Mouse (Mus musculus): ENCODE data around the gene Rreb1.

The Rreb1 gene

DNA sequence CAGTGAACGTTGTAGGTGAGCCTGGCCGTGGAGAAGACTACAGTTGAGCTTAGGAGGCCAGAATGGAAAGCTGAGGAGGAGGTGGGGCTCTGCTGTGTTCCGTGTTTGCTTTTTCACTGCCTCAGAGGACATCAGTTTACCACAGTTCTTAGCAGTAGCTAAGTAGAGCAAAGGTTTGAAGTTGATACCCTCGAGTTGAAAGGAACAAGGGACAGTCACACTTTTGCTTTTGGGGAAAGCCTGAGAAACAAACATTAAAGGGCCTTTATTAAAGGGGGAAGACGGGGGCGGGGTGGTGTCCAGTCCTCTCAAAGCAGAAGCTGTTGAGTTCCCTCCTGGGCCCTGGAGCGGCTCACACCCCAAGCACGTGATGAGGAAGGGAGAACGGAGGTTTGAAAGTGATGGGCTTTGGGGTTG lies 1.1 kb downstream of the Rreb1 start:
- peak; percentile 32 to 61 for DNase-seq

GRCm38 (mm10) chr13:37781557-37781956 lies 3.4 kb downstream of the Rreb1 start:
- DNase-seq = no peak

- no peak for DNase-seq
These were observed 3.9 kb downstream of the Rreb1 start for GRCm38 (mm10) chr13:37782144-37782543.

- no peak for DNase-seq
These were observed 5.5 kb downstream of the Rreb1 start for GRCm38 (mm10) chr13:37783676-37784075.

DNA sequence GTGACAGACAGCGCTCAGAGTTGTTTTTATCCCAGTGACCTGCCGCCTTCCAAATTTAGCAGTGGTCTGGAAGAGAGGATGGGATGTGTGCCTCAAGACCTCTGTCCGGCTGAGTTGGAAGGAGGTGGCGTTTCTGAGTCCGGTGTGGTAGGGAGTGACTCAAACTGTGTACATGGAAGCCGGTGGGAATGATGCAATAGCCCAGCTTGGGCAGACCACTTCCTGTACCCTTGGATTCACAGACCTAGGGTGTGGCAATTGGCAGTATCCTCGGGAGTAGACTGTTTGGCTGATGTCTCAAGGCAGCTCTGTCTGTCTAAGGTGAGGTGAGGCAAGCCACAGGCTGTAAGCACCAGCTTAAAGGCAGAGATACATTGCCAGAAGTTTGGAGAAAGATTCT lies 6.0 kb downstream of the Rreb1 start:
- DNase-seq = peak; percentile 42 to 43

- DNase-seq = no peak
These were observed 14.6 kb downstream of the Rreb1 start for GRCm38 (mm10) chr13:37792739-37793336.

GRCm38 (mm10) chr13:37798811-37799210 lies 20.6 kb downstream of the Rreb1 start:
- DNase-seq = no peak

DNA sequence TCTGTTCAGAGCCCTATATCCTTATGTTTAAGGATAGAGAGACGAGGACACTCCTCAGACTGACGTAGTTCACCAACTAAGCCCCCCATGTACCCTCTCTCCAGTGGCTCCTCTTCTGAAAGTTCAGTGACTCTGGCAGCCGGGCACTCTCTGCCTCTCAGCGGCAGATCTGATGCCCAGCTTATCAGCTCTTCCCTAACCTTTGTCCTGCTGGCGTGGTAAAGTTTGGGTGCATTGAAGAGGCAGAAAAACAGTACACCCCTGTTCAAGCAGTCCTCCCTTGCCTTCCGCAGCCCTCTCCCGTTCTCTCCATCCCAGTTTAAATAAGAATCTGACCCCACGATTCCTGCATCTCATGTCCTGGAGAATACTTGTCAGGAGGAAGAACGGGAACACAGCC lies 21.2 kb downstream of the Rreb1 start:
- DNase-seq = no peak

GRCm38 (mm10) chr13:37801101-37802075 lies 23.2 kb downstream of the Rreb1 start:
- no peak for DNase-seq

DNA sequence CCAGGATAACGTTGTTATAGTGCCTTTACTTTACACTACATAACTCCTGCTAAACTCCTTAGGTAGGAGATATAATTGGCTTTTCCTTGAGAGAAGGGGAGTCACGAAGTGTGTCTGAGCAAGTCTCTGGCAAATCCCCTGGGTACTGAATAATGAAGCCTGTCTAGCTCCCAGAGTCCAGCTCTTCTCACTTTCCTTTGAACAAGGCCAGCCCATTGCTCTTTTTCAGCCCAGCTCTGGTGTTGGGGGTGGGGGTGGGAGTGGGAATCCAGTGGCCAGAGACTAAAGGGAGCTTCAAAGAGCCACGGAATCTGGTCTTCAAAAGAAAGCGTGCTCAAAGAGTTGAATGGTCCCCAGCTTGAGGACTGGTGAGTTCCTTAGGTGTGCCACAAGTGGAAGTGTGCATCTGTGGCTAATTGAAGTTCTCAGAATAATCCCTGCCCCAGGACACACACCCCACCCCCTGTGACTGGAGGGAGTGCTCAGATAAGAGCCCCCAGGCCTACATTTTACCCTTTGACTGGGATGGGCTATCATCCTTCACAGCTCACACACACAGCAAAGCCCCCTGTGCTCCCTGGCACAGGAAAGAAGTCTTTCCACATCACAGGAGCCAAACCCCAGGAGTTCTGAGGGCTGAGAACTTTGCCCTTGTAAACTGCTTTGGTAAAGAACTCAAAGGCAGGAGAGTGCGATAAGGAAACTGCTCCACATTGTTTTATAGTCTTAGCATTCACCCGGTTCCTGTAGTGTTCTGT lies 24.2 kb downstream of the Rreb1 start:
- DNase-seq = no peak

DNA sequence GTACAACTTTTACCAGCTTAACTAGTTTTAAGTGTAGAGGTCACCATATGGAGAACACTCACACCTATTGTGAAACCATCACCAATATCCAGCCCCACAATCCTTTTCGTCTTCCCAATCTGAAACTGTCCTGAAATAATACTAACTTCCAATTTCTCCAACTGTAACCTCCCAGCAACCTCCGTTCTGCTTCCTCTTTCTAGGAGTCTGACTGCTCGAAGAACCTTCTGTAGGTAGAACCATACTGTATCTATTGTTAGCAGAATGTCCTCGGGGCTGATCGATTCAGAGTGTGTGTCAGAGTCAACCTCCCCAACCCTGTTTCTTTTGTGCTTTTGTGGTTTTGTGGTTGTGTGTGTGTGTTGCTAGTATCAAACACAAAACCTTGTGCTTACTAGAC lies 25.0 kb downstream of the Rreb1 start:
- DNase-seq = no peak

GRCm38 (mm10) chr13:37804023-37804422 lies 25.8 kb downstream of the Rreb1 start:
- DNase-seq = no peak

GRCm38 (mm10) chr13:37815001-37815400 lies 36.8 kb downstream of the Rreb1 start:
- no peak for DNase-seq

- no peak for DNase-seq
These were observed 38.5 kb downstream of the Rreb1 start for GRCm38 (mm10) chr13:37816736-37817135.

DNA sequence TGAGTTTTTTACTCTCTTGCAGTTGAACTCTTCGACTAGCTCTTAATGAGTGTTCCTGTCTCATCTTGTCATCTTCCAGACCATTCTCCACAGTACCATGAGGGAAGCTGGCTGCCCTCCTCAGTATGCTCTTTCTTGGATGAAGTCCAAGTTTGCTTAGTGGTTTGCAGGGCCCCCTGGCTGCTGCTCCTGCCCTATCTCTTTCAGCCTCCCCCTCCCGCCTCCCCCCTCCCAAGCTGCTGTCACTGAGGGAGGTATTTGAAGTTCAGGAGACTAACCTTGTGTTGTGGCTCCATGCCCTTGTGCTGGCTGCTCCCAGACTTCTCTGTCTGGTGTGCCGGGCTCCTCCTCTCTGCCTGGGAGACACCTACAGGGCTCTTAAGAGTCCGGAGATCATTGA lies 43.2 kb downstream of the Rreb1 start:
- DNase-seq = peak in 1 of 2 experiments; percentile 36

DNA sequence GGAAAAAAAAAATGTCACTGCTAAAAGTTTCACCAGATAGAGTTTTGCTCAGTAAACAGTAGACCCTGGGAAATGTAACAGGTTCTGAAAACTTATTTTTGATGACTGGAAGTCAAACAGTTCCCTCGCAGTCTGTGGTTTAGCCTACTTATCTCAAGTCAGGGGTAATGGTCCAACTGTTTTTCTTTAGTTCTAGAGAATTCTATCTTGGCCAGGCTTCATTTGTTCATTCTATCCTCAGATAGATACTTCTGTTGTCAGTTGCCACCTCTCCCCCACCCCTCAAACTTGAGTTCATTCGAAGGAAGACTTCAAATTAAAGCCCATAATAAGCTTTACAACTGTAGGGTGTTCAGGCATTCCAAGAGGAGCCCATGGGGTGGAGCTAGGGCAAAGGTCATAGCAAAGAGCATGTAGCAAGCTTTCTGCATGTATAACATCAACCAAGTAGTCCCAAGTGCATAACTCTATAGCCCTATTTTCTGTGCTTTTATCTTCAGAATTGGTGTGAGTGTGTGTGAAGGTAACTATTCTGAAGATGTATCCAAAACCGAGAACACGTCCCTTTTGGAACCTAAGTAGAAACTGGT lies 46.2 kb downstream of the Rreb1 start:
- DNase-seq = no peak

DNA sequence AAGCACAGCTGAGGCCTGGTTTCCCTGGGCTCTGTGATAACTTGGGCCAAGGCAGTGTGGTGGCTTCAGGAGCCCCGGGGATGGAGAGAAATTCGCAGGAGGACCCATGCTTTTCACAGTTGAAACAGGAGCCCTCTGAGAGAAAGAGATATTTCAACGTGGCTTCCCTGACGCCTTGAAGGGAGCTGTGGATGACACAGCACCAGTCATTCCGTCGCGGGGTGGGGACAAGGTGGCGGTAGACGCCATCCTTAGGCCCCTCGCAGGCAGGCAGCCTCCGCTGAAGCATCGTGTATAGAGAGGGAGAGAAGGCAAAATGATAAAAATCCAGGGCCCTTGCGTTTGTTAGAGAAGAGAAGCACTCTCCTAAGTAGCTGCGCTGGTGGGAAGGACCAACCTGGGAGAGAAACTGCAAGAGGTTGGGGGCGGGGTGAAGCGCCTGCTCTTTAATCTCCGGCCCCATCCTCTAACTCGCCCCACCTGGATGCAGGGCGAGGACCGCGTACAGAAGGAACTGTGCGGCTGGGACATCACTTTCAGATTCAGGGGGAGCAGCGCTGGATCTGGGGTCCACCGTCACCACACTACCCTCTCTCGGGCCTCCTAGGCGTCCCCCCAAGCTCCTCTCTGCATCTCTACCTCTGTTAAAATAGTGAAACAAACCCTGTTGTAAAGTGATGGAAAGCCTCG lies 46.9 kb downstream of the Rreb1 start:
- DNase-seq = peak in 1 of 2 experiments; percentile 32

- peak; percentile 73 to 76 for DNase-seq
These were observed 47.6 kb downstream of the Rreb1 start for GRCm38 (mm10) chr13:37825646-37826280.

DNA sequence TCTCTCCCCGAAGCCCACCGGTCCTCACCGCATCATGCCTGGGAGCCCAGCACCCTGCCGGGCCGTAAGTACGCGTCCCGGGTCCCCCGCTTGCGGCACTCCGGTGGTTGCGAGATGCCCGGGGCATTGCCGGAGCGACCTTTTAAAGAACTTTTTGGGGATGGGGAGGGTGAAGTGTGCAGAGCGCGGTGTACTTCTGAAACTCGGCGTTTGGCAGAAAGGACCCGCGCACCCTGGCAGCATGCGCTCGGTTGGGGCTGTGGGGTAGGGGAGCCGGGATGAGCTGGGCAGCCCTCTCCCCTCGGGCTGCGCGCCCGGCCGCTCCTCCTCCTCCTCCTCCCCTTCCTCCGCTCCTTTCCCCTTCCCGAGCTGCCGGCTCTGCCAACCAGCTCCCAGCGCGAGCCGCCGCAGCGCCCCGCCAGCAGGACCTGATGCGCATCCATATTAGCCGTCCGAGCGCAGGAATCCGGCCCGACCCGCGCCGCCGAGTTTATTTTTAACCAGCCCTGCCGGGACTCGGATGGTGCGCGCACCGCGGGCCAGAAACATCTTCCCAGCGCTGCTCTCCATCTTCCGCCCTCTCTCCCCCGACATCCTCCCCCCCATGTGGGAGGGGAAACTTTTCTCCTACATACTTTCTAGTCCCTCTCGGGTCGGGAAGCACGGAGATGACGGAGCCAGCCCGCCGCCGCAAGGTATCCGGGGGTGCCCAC lies 48.2 kb downstream of the Rreb1 start:
- DNase-seq = peak; percentile 75 to 85

DNA sequence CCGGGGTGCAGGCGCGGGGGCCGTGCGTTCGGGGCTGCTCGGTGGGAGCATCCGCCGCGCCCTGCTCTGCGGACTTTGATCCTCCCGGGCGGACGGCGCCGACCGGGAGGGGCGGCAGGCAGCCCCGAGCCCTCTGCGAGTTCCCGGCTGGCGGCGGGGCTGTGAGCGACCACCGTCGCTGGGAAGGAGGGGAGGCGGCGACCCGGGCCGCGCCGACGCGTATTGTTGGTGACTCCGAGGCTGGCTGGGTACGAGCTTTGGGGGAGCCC lies 48.7 kb downstream of the Rreb1 start:
- DNase-seq = no peak

- peak; percentile 81 to 89 for DNase-seq
These were observed 49.2 kb downstream of the Rreb1 start for GRCm38 (mm10) chr13:37827263-37827995.
